Mouse (Mus musculus): ENCODE measurements around the gene Add2. TPM values are rescaled to one million over a fixed set of nuclear protein-coding genes. Genes with fewer than 3 reads are reported as not detected.
A peak's percentile ranks its signal among the peaks of the same experiment; 100 is the strongest.

Add2 gene
- total RNA-seq, 2 experiments from 2014 or later, result 199 to 218 TPM

- no peak for DNase-seq (ENCODE audit: low spot score in 2 of 2)
These were observed 101.5 kb downstream of the Add2 start for GRCm38 (mm10) chr6:86129872-86130498.

- DNase-seq (ENCODE audit: low spot score in 2 of 2), result no peak
These were observed 105.4 kb downstream of the Add2 start for GRCm38 (mm10) chr6:86133882-86134281.

- DNase-seq (ENCODE audit: low spot score in 2 of 2), result no peak
These were observed 107.7 kb downstream of the Add2 start for GRCm38 (mm10) chr6:86136206-86136605.

GRCm38 (mm10) chr6:86141284-86141683, 112.8 kb downstream of the Add2 start:
- no peak for DNase-seq (ENCODE audit: low spot score in 2 of 2)

GRCm38 (mm10) chr6:86141820-86142219, 113.3 kb downstream of the Add2 start:
- peak; percentile 54 to 76 for DNase-seq (ENCODE audit: low spot score in 2 of 2)

- DNase-seq (ENCODE audit: low spot score in 2 of 2), result no peak
These were observed 116.5 kb downstream of the Add2 start for GRCm38 (mm10) chr6:86144986-86145385.

- no peak for DNase-seq (ENCODE audit: low spot score in 2 of 2)
These were observed 120.0 kb downstream of the Add2 start for GRCm38 (mm10) chr6:86148518-86148917.

- no peak for DNase-seq (ENCODE audit: low spot score in 2 of 2)
These were observed 120.5 kb downstream of the Add2 start for GRCm38 (mm10) chr6:86149001-86149400.

GRCm38 (mm10) chr6:86152676-86153075, 124.2 kb downstream of the Add2 start:
- no peak for DNase-seq (ENCODE audit: low spot score in 2 of 2)

- no peak for DNase-seq (ENCODE audit: low spot score in 2 of 2)
These were observed 125.0 kb downstream of the Add2 start for GRCm38 (mm10) chr6:86153436-86153990.

- DNase-seq (ENCODE audit: low spot score in 2 of 2), result no peak
These were observed 125.5 kb downstream of the Add2 start for GRCm38 (mm10) chr6:86154006-86154405.

GRCm38 (mm10) chr6:86154481-86154880, 126.0 kb downstream of the Add2 start:
- no peak for DNase-seq (ENCODE audit: low spot score in 2 of 2)

- DNase-seq (ENCODE audit: low spot score in 2 of 2), result no peak
These were observed 129.1 kb downstream of the Add2 start for GRCm38 (mm10) chr6:86157253-86158234.

GRCm38 (mm10) chr6:86160878-86161277, 132.4 kb downstream of the Add2 start:
- DNase-seq (ENCODE audit: low spot score in 2 of 2), result no peak

GRCm38 (mm10) chr6:86161586-86161985, 133.1 kb downstream of the Add2 start:
- no peak for DNase-seq (ENCODE audit: low spot score in 2 of 2)

- DNase-seq (ENCODE audit: low spot score in 2 of 2), result no peak
These were observed 135.5 kb downstream of the Add2 start for GRCm38 (mm10) chr6:86164028-86164427.

GRCm38 (mm10) chr6:86166426-86166825, 137.9 kb downstream of the Add2 start:
- no peak for DNase-seq (ENCODE audit: low spot score in 2 of 2)

GRCm38 (mm10) chr6:86167851-86168250, 139.4 kb downstream of the Add2 start:
- no peak for DNase-seq (ENCODE audit: low spot score in 2 of 2)

GRCm38 (mm10) chr6:86169166-86169565, 140.7 kb downstream of the Add2 start:
- DNase-seq (ENCODE audit: low spot score in 2 of 2), result no peak

Measured in left cerebral cortex, adult 18-20 months (tissue).